Mouse (Mus musculus) liver, postnatal 0 days (tissue): ENCODE data around the gene Adprhl1.

ENCODE experiments used
- CTCF ChIP-seq: sonication (generic); IDR thresholded peaks from 2 replicates; pipeline ENCODE4 v1.5.1; 2016; ENCODE audit warnings: antibody characterized with exemption, low read depth
- EP300 ChIP-seq: IDR thresholded peaks from 2 replicates; pipeline ENCODE4 v1.6.1; 2016; ENCODE audit warnings: antibody characterized with exemption, low read depth, mild to moderate bottlenecking

- TF ChIP-seq CTCF (peak; percentile 33), EP300 (no peak)
These were observed 29.2 kb upstream of the Adprhl1 start for GRCm38 (mm10) chr8:13283200-13283599.
